Mouse (Mus musculus) ovary, adult 10 weeks (tissue): Measurements from ENCODE around the gene Psmb9. TPM values are rescaled to one million over a fixed set of nuclear protein-coding genes. Genes with fewer than 3 reads are reported as not detected.

Experiments used
- polyA plus RNA-seq: library from polyadenylated mRNA; stranded (reverse); fragments of 350-450 nt; fragmentation: Illumina TruSeq; extraction: RNeasy Lipid Tissue Mini Kit (QIAGEN cat#74804); gene quantifications from one replicate; pipeline ENCODE4 v1.2.3, GENCODE M21; 2014

Psmb9 gene
- polyA plus RNA-seq, result 2.2 TPM

GRCm38 (mm10) chr17:34187261-34187916 lies at the start of gene Psmb9, which contains the start of gene Tap1:
TSS of gene Psmb9 (minus strand) at chr17:34187764.
TSS of gene Tap1 (plus strand) at chr17:34187553.

GRCm38 (mm10) chr17:34203444-34203843 lies 15.9 kb upstream of the Psmb9 start, which contains the start of gene Tap2:
TSS of gene Tap2 (plus strand) at chr17:34203527.

GRCm38 (mm10) chr17:34196941-34197894 lies 9.7 kb upstream of the Psmb9 start, which contains the start of gene Psmb8:
TSS of gene Psmb8 (plus strand) at chr17:34197721.

GRCm38 (mm10) chr17:34152923-34153322 lies 34.6 kb downstream of the Psmb9 start, which contains the start of gene H2-DMb1:
TSS of gene H2-DMb1 (plus strand) at chr17:34153072.

GRCm38 (mm10) chr17:34143033-34143432 lies 44.5 kb downstream of the Psmb9 start, which contains the start of gene H2-DMb2:
TSS of gene H2-DMb2 (plus strand) at chr17:34143307.

Other genes starting within 250 kb of the Psmb9 start
- gene Pfdn6, start 247.4 kb downstream of the Psmb9 start, polyA plus RNA-seq, result 15.3 TPM
- gene Wdr46, start 247.1 kb downstream of the Psmb9 start, polyA plus RNA-seq, result 0.74 TPM
- gene B3galt4, start 236.3 kb downstream of the Psmb9 start, polyA plus RNA-seq, result 0.29 TPM
- 3.7 TPM for gene Vps52, start 232.0 kb downstream of the Psmb9 start, polyA plus RNA-seq
- 24.9 TPM for gene Rps18, start 231.8 kb downstream of the Psmb9 start, polyA plus RNA-seq
- gene H2-K1, start 187.4 kb downstream of the Psmb9 start, polyA plus RNA-seq, result 77.3 TPM
- gene Ring1, start 163.1 kb downstream of the Psmb9 start, polyA plus RNA-seq, result 1.5 TPM
- not detected for gene H2-Ke6, start 159.7 kb downstream of the Psmb9 start, polyA plus RNA-seq
- gene Slc39a7, start 156.1 kb downstream of the Psmb9 start, polyA plus RNA-seq, result 1.2 TPM
- gene Rxrb, start 156.0 kb downstream of the Psmb9 start, polyA plus RNA-seq, result 1.2 TPM
- gene Col11a2, start 148.3 kb downstream of the Psmb9 start, polyA plus RNA-seq, result not detected
- gene H2-Oa, start 95.4 kb downstream of the Psmb9 start, polyA plus RNA-seq, result not detected
- not detected for gene H2-DMa, start 68.2 kb downstream of the Psmb9 start, polyA plus RNA-seq
- 266 TPM for gene Brd2, start 65.1 kb downstream of the Psmb9 start, polyA plus RNA-seq
- gene H2-DMb2, start 44.5 kb downstream of the Psmb9 start, polyA plus RNA-seq, result 1.1 TPM
- 5.0 TPM for gene H2-DMb1, start 34.7 kb downstream of the Psmb9 start, polyA plus RNA-seq
- 2.4 TPM for gene Tap1, start 211 bp downstream of the Psmb9 start, polyA plus RNA-seq
- 0.83 TPM for gene Psmb8, start 10.0 kb upstream of the Psmb9 start, polyA plus RNA-seq
- not detected for gene Tap2, start 15.8 kb upstream of the Psmb9 start, polyA plus RNA-seq
- gene H2-Ob, start 51.1 kb upstream of the Psmb9 start, polyA plus RNA-seq, result 3.7 TPM
- 33.0 TPM for gene H2-Ab1, start 69.9 kb upstream of the Psmb9 start, polyA plus RNA-seq
- 106 TPM for gene H2-Aa, start 100.1 kb upstream of the Psmb9 start, polyA plus RNA-seq
- 4.0 TPM for gene H2-Eb1, start 118.1 kb upstream of the Psmb9 start, polyA plus RNA-seq
- 0.17 TPM for gene H2-Eb2, start 137.9 kb upstream of the Psmb9 start, polyA plus RNA-seq
- gene Btnl2, start 167.1 kb upstream of the Psmb9 start, polyA plus RNA-seq, result 0.97 TPM
- 0.20 TPM for gene Btnl1, start 189.4 kb upstream of the Psmb9 start, polyA plus RNA-seq
- 1.8 TPM for gene BC051142, start 211.1 kb upstream of the Psmb9 start, polyA plus RNA-seq